Mouse (Mus musculus): ENCODE measurements around the gene Cpt2.

Cpt2 gene

GRCm38 (mm10) chr4:107923145-107923802 lies at the start of gene Cpt2:
TSS of gene Cpt2 (minus strand) at chr4:107923610.
- peak; percentile 96 for DNase-seq (ENCODE audit: low spot score)

GRCm38 (mm10) chr4:107971162-107971561 lies 47.8 kb upstream of the Cpt2 start:
- DNase-seq (ENCODE audit: low spot score), result no peak

DNA sequence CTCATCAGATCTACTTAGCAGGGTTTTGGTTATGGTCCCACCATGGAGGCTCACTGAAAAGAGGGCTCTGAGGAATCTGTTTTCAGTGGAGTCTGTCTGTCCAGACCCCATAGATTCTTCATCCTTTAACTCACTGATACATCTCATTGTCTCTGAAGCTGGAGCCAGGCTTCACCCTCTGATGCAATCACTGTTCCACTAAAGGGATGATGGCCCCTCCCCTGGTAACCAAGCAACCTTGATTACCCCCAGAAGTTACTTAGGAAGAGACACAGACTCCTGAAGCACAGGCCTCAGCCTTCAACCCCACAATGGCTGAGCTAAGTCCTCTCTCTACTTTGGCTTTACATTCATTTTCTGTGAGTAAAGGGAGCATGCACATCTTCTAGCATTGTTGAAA lies 46.4 kb upstream of the Cpt2 start:
- no peak for DNase-seq (ENCODE audit: low spot score)

DNA sequence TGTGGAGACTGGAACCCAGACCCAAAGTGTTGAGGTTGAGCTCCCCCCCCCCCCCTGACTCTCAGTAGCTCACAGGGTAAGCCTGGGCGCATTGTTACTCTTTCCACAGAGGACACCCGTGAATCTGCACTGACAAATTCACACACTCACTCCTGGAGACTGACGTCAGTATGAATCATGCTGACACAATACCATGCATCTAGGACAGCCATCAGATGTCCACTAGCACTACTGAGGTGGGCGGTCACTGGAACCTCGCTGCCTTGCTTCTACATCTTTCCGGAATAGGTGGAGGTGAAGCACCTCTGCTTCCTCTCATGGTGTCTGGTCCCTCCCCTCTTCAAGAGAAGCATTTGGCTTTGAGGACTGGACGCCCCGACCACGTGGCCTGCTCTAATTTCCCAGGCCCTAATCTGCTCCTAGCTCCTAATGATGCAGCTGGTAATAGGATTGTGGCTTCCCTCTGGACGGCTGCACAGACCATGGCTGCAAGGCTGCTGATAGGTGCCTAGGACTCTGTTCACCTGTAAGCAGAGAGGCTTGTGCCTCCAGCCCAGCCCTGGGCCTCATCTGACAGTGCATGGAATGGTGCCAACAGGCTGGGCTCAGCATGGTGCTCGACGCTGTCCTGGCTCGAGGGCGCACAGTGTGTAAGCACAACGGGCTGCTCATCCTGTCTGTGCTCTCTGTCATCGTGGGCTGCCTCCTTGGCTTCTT lies 44.7 kb upstream of the Cpt2 start, which contains the start of gene Slc1a7:
TSS of gene Slc1a7 (plus strand) at position 367 of the 717 bp plus-strand sequence.
- DNase-seq (ENCODE audit: low spot score), result no peak

DNA sequence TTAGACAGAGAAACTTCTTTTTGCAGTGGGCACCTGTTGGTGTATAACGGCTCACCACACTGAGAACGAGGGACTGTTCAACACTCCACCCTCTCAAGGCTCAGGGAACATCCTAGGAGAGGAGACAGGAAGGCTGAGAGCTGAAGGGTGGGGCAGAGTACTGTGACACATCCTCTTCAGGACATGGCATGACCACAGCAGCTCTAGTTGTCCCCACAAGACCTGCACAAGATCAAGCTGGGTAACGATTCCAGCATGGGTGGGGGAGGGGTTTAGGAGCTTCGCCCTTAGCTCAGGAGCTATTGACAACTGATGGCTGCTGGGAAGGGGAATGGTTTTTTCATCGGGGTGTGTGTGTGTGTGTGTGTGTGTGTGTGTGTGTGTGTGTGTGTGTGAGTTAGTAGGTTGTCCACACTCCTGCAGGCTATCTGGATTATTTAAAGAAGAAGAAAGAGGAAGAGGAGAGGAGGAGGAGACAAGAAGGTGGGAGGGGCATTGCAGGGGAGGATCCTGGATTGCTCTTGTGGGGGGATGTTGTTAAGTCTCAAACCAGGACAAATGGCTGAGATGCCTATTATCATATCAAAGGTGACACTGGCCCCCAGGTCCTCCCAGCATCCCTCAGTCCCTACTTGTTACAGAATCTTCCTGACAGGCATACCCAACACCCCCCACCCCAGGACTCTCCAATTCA lies 43.2 kb upstream of the Cpt2 start:
- no peak for DNase-seq (ENCODE audit: low spot score)

DNA sequence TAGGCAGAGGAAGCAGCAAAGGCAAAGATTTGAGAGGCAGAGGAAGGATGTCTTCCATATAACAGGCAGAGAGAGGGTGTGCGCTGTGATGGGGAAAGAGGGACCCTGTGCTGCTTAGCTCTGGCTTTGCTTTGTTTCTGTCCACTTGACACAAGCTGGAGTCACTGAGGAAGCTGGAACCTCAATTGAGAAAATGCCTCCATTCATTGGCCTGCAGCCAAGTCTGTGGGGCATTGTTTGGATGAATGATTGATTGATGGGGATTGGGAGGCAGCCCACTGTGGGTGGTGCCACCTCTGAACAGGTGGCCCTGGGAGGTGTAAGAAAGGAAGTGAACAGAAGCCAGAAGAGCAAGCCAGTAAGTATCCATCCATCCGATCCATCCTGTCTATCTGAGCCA lies 39.4 kb upstream of the Cpt2 start:
- no peak for DNase-seq (ENCODE audit: low spot score)

- DNase-seq (ENCODE audit: low spot score), result peak; percentile 29
Measured at GRCm38 (mm10) chr4:107962044-107962732, 38.8 kb upstream of the Cpt2 start.

GRCm38 (mm10) chr4:107958487-107958886 lies 35.1 kb upstream of the Cpt2 start:
- no peak for DNase-seq (ENCODE audit: low spot score)

- no peak for DNase-seq (ENCODE audit: low spot score)
Measured at GRCm38 (mm10) chr4:107955691-107956090, 32.3 kb upstream of the Cpt2 start.

DNA sequence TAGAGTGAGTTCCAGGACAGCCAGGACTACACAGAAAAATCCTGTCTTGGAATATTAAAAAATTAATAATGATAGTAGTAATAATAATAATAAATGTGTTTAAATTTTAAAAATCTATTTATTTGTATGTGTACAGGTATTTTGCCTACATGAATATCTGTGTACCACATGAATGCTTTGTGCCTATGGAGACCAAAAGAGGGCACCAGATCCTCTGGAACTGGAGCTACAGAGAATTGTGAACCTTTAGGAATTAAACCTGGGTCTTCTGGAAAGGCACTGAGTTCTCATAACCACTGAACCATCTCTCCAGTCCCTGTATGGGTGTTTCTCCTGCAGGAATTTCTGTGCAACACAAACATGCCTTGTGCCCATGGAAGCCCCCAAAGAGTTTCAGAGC lies 29.4 kb upstream of the Cpt2 start:
- DNase-seq (ENCODE audit: low spot score), result no peak

- no peak for DNase-seq (ENCODE audit: low spot score)
Measured at GRCm38 (mm10) chr4:107949918-107950317, 26.5 kb upstream of the Cpt2 start.

DNA sequence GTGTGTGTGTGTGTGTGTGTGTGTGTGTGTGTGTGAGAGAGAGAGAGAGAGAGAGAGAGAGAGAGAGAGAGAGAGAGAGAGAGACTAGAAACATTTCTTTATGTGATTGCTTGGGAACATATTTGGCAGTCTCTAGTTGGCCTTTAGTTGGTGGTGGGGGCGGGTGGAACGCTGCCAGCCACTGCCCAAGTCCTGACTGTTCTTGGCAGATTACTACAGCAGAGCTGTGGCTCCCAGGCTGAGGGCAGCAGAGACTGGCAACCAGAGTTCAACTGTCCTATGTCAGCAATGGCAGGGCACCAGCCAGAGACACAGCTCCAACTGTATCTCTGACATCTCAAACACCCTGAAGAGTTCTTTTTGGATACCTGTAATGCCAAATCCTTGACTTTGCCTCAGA lies 20.7 kb upstream of the Cpt2 start:
- no peak for DNase-seq (ENCODE audit: low spot score)

DNA sequence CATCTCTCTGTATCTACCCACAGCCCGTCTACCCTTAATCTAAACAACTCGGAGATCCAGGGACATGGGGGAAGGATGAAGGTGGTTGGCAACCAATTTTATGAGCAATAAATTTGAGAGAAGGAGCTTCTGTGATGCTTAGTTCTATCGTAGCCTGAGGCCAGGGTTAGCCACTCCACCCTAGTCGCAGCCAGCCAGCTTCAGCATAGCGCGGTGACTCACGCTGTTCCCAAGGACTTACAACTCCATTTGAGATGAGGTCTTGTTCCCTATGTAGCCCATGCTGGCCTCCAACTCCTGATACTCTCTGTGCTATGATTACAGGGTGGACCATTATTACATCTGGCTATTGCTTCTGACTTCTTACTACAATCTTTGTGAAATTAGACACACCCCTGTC lies 19.3 kb upstream of the Cpt2 start:
- DNase-seq (ENCODE audit: low spot score), result no peak

GRCm38 (mm10) chr4:107938124-107938523 lies 14.7 kb upstream of the Cpt2 start:
- DNase-seq (ENCODE audit: low spot score), result no peak

DNA sequence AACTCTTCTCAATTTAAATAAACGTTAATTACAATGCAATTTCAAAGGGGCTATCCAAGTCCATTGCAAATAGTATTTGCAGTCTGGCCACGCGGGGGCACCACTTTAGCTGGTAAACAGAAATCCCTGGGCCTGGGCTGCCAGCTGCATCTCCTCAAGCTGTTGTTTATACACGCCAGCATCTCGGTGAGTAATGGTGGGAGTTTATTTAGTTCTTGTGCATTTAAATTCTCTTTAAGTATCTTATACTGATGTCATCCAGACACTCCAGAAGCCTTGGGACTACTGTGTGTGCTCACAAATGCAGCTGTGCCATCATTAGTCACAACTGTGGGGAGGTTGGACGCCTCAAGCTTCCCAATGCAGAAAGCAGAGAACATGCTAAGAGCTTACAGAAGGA lies 13.9 kb upstream of the Cpt2 start:
- DNase-seq (ENCODE audit: low spot score), result peak; percentile 24

- DNase-seq (ENCODE audit: low spot score), result no peak
Measured at GRCm38 (mm10) chr4:107935254-107935653, 11.8 kb upstream of the Cpt2 start.

DNA sequence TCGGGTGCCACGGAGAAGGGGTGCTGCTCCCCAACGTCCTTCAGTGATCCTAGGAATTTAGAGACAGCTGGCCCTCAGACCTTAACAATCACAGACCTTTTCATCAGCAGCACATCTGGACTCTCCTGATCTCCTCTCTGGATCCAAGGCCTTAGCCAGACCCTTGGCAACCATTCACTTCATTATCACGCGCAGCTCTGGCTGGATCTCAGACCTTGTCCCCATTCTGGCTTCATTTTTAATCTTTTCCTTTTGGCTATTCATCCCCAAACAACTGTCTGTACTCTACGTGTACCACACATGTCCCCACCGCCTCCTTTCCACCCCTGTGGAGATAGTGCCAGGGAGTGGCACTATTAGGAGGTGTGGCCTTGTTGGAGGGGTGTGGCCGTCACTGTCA lies 9.8 kb upstream of the Cpt2 start:
- no peak for DNase-seq (ENCODE audit: low spot score)

GRCm38 (mm10) chr4:107931453-107931852 lies 8.0 kb upstream of the Cpt2 start:
- DNase-seq (ENCODE audit: low spot score), result no peak

DNA sequence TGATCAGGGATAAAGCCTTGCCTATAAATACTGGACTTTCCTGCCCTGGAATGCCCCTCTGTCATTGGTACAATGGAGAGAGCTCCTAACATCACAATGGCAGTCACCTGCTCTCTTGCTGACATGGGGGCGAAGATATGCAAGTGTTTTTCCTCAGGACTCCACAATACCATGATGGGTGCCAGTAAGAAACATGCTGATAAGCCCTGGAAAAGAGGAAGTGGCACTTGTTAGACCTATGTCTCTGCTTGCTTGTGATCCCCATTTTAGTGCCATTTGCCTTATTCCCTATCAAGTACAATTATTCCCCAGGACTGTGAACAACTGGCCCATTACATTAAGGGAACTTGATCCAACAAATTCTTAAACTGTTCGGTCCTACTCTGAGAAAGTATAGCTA lies 5.3 kb upstream of the Cpt2 start:
- DNase-seq (ENCODE audit: low spot score), result no peak

GRCm38 (mm10) chr4:107928269-107928668 lies 4.9 kb upstream of the Cpt2 start:
- DNase-seq (ENCODE audit: low spot score), result no peak

GRCm38 (mm10) chr4:107923803-107924194 lies 389 bp upstream of the Cpt2 start:
- DNase-seq (ENCODE audit: low spot score), result no peak

- DNase-seq (ENCODE audit: low spot score), result no peak
Measured at GRCm38 (mm10) chr4:107921952-107922351, 1.5 kb downstream of the Cpt2 start.
